Comparison of ENCODE assay signal across 8 mouse cellular contexts in genomic region chr16:58669917-58670630, GRCm38 (mm10). TPM values are rescaled to one million over a fixed set of nuclear protein-coding genes. Genes with fewer than 3 reads are reported as not detected.
DNase-seq lines count a peak whose midpoint lies in the region; ATAC-seq and TF ChIP-seq lines count a peak whose summit lies in the region.

Cpox (plus strand) TSS chr16:58670292.

- H3K36me3 ChIP-seq in embryonic facial prominence, embryonic 15.5 days = peaks cover 22% of the 10 kb centered on the region
- peaks cover 16% of the 10 kb centered on the region for H3K36me3 ChIP-seq in kidney, embryonic 14.5 days (ENCODE audit: control insufficient read depth, insufficient read depth, low read length)
- H3K36me3 ChIP-seq in limb, embryonic 15.5 days = peaks cover 21% of the 10 kb centered on the region

- TF ChIP-seq POLR2A in bone marrow, adult 2 months (IDR thresholded peaks at IDR 0.05; ENCODE audit: borderline replicate concordance, control insufficient read depth, low read depth, low read length) = peak; percentile 90; the same call in 1 of the 2 replicates

- H3K27ac ChIP-seq in bone marrow, adult 2 months (ENCODE audit: control insufficient read depth, insufficient read depth, low read depth, low read length, poor library complexity) = peak within 1 kb of the TSS; percentile 89
- peak within 1 kb of the TSS; percentile 85 for H3K27ac ChIP-seq in embryonic facial prominence, embryonic 15.5 days (replicated peaks)
- peak within 1 kb of the TSS; percentile 73 for H3K27ac ChIP-seq in kidney, embryonic 14.5 days (ENCODE audit: low read depth, low read length)
- H3K27ac ChIP-seq in limb, embryonic 15.5 days = peak within 1 kb of the TSS; percentile 85

- no peaks in the 10 kb centered on the region for H3K27me3 ChIP-seq in embryonic facial prominence, embryonic 15.5 days
- H3K27me3 ChIP-seq in kidney, embryonic 14.5 days (ENCODE audit: control insufficient read depth, insufficient read depth, low read length) = no peaks in the 10 kb centered on the region
- no peaks in the 10 kb centered on the region for H3K27me3 ChIP-seq in limb, embryonic 15.5 days

- 1% methylated on average over 51 of the region's 51 CpGs for WGBS in bone marrow, adult 2 months
- under 1% methylated on average over 51 of the region's 51 CpGs for WGBS in embryonic facial prominence, embryonic 15.5 days
- under 1% methylated on average over 48 of the region's 51 CpGs for WGBS in kidney, embryonic 14.5 days
- WGBS in limb, embryonic 15.5 days = under 1% methylated on average over 47 of the region's 51 CpGs

- peak within 1 kb of the TSS; percentile 95 for H3K4me3 ChIP-seq in bone marrow, adult 2 months (replicated peaks; ENCODE audit: control insufficient read depth, low read depth, low read length)
- peak within 1 kb of the TSS; percentile 92 for H3K4me3 ChIP-seq in embryonic facial prominence, embryonic 15.5 days (replicated peaks)
- peak within 1 kb of the TSS; percentile 91 for H3K4me3 ChIP-seq in kidney, embryonic 14.5 days (ENCODE audit: low read length)
- peak within 1 kb of the TSS; percentile 76 for H3K4me3 ChIP-seq in limb, embryonic 15.5 days

- peaks cover 1% of the 10 kb centered on the region; the same call in 1 of the 2 replicates for H3K4me1 ChIP-seq in bone marrow, adult 2 months (ENCODE audit: control insufficient read depth, insufficient read depth, low read length)
- H3K4me1 ChIP-seq in embryonic facial prominence, embryonic 15.5 days = peaks cover 8% of the 10 kb centered on the region; the same call in 1 of the 2 replicates
- H3K4me1 ChIP-seq in kidney, embryonic 14.5 days (ENCODE audit: control insufficient read depth, insufficient read depth, low read length) = peaks cover 7% of the 10 kb centered on the region; the same call in 1 of the 2 replicates
- 0 out of 2 replicates have a peak, but pooled peaks cover 8% of the 10 kb centered on the region for H3K4me1 ChIP-seq in limb, embryonic 15.5 days

- ATAC-seq in embryonic facial prominence, embryonic 15.5 days (ENCODE audit: insufficient number of reproducible peaks, low FRiP score, low TSS enrichment, low read depth) = peak; percentile 97
- peak; percentile 99 for ATAC-seq in kidney, embryonic 14.5 days (ENCODE audit: low FRiP score, low TSS enrichment)
- ATAC-seq in limb, embryonic 15.5 days (ENCODE audit: insufficient number of reproducible peaks, low FRiP score, low TSS enrichment, low read depth) = peak; percentile 96

- peak; percentile 89 for DNase-seq in 416B (ENCODE audit: low read depth)
- peak; percentile 78 for DNase-seq in heart, adult 9 months (ENCODE audit: low spot score in 2 of 2)
- DNase-seq in monocyte, adult 2 months (ENCODE audit: low read depth in 1 of 2, low spot score in 2 of 2) = peak; percentile 20 to 35
- peak; percentile 86 to 87 for DNase-seq in spleen, postnatal 36 days (ENCODE audit: low spot score in 2 of 2)

- peak within 1 kb of the TSS; percentile 80 for H3K4me2 ChIP-seq in embryonic facial prominence, embryonic 15.5 days (replicated peaks)
- peak within 1 kb of the TSS; percentile 84 for H3K4me2 ChIP-seq in kidney, embryonic 14.5 days (replicated peaks; ENCODE audit: low read depth, low read length)
- H3K4me2 ChIP-seq in limb, embryonic 15.5 days = peak within 1 kb of the TSS; percentile 75

- no peaks in the 10 kb centered on the region for H3K9me3 ChIP-seq in embryonic facial prominence, embryonic 15.5 days (replicated peaks)
- no peaks in the 10 kb centered on the region for H3K9me3 ChIP-seq in kidney, embryonic 14.5 days (ENCODE audit: control insufficient read depth, low read length)
- no peaks in the 10 kb centered on the region for H3K9me3 ChIP-seq in limb, embryonic 15.5 days

- H3K9ac ChIP-seq in embryonic facial prominence, embryonic 15.5 days = peak within 1 kb of the TSS; percentile 94
- H3K9ac ChIP-seq in kidney, embryonic 14.5 days (ENCODE audit: low read depth, low read length) = peak within 1 kb of the TSS; percentile 90
- peak within 1 kb of the TSS; percentile 80 for H3K9ac ChIP-seq in limb, embryonic 15.5 days

- peak; percentile 1; the same call in 1 of the 2 replicates for TF ChIP-seq CTCF in bone marrow, adult 2 months (IDR thresholded peaks at IDR 0.05; ENCODE audit: control insufficient read depth, insufficient read depth, low read length)

RNA-seq across cellular contexts. Expression of gene Cpox, which starts in this region (rescaled TPM):
- polyA plus RNA-seq in bone marrow, adult 2 months (2011; ENCODE audit: insufficient read depth, insufficient read length, low replicate concordance, missing spikeins) = 68.6 and 121 TPM in 2 replicates
- 27.1 and 28.9 TPM in 2 replicates for polyA plus RNA-seq in embryonic facial prominence, embryonic 15.5 days (2015; fragmentation: Nextera tagmentation; extraction: Ambion mirVana)
- polyA plus RNA-seq in kidney, embryonic 14.5 days (2014; fragmentation: Nextera tagmentation; extraction: Ambion mirVana) = 22.3 and 29.6 TPM in 2 replicates
- polyA plus RNA-seq in limb, embryonic 15.5 days (2015; fragmentation: Nextera tagmentation; extraction: Ambion mirVana) = 25.3 and 30.0 TPM in 2 replicates

Comparison
In these comparisons a context has a peak if more than half of its experiments do, and no peak if none do; other contexts are left out.
1. Peak in every context shown above with its lines: DNase-seq, ATAC-seq, H3K4me3 ChIP-seq and H3K27ac ChIP-seq.
2. DNase-seq: peak in every context shown above with its lines; median percentile 89 in 416B; 86 in spleen, postnatal 36 days; 78 in heart, adult 9 months; 28 in monocyte, adult 2 months.